Mouse (Mus musculus): ENCODE measurements around the gene Glt28d2. TPM values are rescaled to one million over a fixed set of nuclear protein-coding genes. Genes with fewer than 3 reads are reported as not detected.
A peak's percentile ranks its signal among the peaks of the same experiment; 100 is the strongest.
"Not testable (repeated sequence)": the region's sequence is repeated elsewhere in the genome, so short reads cannot be mapped to it uniquely, and the experiment has no call there.

Glt28d2 gene
- under 1 TPM; 0.59 to 0.67 TPM for total RNA-seq (2021)
- long read RNA-seq, result 0 reads

DNA sequence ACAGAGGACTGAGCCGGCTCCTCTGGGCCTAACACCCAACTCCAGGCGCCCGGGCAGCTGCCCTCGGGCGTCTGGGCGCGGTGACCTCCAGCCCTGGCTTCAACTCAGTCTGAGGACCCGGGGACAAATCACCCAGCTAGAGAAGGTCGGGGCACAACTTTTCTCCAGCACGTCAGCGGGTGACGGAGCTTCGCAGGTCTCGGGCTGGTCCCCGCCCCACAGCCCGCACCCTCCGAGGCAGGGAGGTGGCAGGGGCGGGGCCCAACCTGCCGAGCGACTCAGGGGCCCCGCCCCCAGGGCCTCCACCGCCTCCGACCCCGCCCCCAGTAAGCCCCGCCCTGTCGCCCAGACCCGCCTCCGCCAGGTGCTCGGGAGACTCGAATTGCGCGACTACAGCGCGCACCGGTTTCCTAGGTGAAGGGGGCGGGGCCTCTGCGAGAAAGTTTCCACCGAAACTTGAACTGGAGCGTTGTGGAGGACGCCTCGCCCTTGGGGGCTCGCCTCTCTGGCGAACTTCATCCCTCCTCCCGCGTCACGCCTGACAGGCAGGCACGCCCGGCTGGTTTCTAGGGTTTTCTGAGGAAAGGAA, at the start of gene Glt28d2, which contains the start of gene Gm37240:
Gene Glt28d2, minus strand, starts transcription at position 278 of the 589 bp plus-strand sequence.
Gene Gm37240, minus strand, starts transcription at position 280 of the 589 bp plus-strand sequence.
- DNase-seq (ENCODE audit: low spot score in 2 of 2), result peak; percentile 46 to 51

DNA sequence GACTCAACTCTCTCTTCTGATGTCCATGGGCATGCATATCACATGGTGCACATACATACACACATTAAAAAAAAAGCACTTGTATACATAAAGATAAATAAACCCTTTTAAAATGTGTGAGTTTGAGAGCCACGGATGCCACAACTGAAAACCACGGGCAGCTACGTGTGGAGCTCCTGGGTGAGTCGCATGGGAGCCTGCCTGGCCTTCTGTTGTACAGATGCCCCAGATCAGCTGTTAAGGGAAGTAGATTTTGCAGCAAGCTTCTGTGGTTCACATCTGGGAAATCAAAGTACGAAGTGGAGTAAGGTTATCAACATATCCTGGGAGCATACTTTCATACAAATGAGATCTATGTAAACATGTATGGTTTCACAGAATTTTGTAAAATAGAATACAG, 46.3 kb upstream of the Glt28d2 start:
- no peak for DNase-seq (ENCODE audit: low spot score in 2 of 2)

DNA sequence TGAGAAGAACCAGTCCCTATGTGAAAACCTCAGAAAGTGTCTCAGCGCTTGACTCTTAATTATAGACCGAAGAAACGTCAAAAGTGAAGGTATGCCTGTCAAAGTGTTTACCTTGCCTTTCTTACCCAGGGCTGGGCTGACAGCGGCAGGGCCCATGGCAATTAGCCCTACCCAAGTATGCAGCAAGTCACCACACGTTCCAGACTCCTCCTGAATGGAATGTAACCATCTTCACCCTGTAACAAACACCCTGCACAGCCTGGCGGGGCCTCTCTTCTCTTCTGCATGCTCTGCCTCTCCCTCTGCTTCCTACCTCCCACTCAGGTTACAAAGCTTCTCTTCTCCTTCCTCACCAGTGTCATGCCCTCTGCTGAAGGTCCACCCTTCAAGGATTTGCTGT, 44.5 kb upstream of the Glt28d2 start:
- no peak for DNase-seq (ENCODE audit: low spot score in 2 of 2)

DNA sequence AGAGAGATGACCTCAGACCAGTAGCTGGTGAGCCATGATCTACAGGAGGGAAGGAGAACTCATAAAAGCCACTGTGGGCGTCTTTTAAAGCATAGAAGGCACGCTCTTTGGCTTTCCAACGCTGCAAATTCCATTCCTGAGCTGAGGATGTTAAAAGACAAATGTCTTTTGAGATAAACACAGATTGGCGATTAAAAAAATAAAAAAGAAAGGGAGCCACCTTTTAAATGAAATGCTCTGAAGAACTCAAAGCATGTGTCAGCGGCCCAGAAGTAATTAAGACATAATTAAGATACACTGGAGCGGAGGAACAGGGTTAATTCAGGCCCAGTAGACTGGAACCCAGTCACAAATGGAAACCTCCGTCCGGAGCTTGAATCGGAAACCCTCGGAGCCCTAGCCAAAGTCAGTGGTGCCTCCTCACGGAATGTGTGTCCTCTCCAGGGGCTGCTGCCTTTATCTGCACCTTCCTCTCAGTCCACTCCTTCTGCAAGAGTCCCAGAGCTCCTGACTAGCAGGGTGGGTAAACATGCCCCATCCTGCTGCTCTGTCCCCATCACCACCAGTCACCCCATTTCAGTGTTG, 43.4 kb upstream of the Glt28d2 start:
- no peak for DNase-seq (ENCODE audit: low spot score in 2 of 2)

DNA sequence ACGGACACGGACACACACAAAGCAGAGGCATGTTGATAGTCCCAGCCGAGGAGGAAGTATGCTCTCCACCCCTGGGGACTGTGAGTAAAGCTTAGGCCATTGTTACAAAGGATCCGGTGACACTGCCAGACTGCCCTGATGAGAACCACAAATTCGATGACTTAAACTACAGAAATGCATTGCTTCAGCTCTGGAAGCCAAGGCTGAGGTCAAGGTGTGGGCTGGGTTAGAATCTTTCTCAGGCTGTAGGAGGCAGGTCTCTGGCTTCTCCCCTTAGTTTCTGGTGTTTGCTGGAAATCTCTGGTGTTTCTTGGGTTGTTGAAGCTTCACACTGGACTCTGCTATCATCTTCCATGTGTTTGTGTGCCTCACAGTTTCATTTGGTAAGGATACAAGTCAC, 42.4 kb upstream of the Glt28d2 start:
- no peak for DNase-seq (ENCODE audit: low spot score in 2 of 2)

DNA sequence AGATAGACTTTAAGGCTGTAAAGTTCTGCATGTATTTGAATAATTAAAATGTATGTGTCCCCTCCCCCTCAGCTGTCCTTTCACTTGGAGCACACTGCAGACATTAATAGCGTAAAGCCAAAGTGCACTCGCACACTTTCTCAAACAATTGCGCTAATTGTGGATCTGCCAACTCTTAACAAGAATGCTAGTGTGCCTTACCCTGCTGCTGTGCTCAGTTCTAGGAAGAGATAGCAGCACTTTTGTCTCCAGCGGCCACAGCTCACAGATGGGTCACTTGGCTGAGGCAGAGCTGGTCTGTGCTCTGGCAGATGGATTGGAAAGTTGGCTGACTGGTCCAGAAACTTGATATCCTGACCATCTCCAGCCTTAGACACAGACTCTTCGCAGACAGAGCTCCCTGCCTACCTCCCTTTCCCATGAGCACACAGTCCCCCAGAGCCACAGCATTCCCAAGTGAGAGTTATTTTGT, 40.9 kb upstream of the Glt28d2 start:
- peak; percentile 22 to 28 for DNase-seq (ENCODE audit: low spot score in 2 of 2)

DNA sequence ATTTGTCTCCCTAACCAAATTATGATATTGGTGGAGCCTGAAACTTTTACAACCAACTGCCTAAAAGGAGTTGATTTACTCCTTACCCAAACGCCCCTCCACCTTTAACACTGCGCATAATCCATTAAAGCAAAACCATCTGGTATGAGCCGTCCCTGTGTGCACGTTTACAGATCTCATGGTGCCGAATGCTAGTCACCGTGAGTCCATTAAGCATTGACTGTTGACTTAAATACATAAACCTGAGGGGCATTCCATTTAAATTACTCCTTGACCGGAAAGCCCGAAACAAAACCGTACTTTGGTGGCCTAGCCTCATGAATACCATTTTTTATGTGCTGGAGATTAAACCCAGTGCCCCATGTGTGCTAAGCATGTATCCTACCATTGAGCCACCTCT, 40.0 kb upstream of the Glt28d2 start:
- DNase-seq (ENCODE audit: low spot score in 2 of 2), result no peak

DNA sequence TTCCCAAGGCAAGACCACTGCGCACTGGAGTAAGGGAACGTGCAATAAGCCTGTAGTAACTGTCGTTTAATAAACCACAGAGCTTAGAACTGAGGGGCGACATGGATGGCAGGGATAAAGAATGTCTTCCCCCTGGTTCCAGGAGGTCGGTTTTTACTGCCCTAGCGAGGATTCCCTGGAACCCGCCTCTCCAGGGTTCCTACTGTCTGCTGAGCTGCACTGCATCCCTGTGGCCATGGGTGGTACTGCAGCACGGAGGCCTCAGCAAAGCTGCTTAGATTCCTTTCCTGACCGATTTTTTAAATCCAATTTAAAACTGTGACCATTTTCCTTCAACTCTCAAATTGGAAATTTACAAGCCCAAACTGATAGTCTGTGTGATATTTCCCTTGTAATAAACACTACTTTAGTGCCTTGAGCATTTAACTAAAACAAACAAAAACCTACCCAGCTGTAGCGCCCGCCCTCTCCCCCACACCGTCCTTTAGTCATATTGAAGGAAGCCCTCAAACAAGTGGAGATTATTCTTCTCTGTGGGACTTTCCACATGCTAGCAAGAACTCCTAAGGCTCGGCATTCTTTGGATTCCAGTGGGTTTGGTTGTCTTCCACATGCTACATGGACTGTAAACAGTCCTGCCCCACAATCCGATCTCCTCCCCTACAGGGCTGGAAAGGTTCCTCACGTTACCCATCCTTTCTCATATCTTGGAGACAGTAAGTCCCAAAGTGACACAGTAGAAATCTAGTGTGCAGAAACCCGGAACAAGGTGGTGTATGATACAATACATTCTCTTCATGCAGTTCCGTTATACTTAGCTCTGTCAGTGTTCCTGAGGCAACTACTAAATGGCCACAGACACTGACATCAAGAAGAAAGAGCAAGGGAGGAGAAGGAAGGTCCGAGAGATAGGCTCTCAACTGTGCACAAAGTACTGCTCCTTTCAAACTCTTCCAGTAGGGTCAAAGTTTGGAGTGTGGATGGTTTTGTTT, 36.9 kb upstream of the Glt28d2 start:
- peak; percentile 91 to 93 for DNase-seq (ENCODE audit: low spot score in 2 of 2)

DNA sequence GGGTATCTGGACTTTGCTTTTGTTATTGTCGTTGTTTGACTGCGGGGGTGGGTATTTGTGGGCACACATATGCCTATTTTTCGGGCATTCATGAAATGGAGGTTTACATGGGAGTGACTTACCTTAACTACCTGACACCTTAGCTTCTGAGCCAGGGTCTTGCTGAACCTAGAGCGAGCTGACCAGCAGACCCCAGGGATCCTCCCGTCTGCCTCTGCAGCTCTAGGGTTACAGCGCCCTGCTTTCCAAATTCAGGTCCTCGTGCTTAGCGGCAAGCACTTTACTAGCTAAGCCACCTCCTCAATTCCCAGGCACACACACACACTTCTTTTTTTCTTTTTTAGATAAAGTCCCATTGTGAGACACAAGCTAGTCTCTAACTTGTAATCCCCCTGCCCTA, 36.0 kb upstream of the Glt28d2 start:
- no peak for DNase-seq (ENCODE audit: low spot score in 2 of 2)

DNA sequence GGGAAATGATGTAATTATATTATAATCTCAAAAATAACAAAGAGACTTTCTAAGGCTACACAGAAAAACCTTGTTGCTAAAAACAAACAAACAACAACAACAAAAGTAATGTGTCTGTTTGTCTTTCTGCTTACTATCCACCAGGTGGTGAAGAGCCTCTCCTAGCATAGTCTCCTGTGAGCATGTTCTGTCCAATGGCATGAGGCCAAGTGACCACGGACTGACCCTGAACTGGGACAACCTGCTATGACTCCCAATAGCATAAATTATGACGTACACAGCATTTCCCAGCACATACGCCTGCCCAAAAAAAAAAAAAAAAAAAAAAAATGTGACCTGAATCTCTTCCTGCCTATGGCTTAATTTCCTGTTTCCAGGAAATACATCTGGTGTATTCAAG, 35.0 kb upstream of the Glt28d2 start:
- DNase-seq (ENCODE audit: low spot score in 2 of 2), result no peak

DNA sequence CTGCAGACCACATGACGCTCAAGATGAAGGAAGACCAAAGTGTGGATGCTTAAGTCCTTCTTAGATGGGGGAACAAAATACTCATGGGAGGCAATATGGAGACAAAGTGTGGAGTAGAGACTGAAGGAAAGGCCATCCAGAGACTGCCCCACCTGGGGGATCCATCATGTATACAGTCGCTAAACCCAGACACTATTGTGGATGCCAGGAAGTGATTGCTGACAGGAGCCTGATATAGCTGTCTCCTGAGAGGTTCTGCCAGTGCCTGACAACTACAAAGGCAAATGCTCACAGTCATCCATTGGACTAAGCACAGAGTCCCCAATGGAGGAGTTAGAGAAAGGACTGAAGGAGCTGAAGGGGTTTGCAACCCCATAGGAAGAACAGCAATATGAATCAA, 33.4 kb upstream of the Glt28d2 start:
- DNase-seq (ENCODE audit: low spot score in 2 of 2), result not testable (repeated sequence)

DNA sequence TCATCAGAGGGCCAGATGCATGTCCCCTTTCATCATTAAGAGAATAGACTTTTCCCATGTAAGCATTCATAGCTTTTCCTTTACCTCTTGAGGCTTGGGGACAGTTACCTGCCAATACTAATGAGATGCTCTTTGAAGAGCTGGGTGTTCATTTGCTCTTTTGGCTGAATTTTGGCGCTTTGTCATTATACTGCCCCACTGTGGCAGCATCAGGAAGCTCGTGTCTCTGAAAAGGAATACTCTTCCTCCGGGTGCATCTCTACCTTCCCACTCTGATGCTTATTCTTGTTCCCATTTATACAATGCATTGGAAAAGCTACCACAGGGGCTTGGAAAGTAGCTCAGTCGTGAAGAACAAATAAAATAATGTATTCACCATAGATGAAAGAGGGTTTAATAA, 30.3 kb upstream of the Glt28d2 start:
- DNase-seq (ENCODE audit: low spot score in 2 of 2), result peak; percentile 52 to 58

DNA sequence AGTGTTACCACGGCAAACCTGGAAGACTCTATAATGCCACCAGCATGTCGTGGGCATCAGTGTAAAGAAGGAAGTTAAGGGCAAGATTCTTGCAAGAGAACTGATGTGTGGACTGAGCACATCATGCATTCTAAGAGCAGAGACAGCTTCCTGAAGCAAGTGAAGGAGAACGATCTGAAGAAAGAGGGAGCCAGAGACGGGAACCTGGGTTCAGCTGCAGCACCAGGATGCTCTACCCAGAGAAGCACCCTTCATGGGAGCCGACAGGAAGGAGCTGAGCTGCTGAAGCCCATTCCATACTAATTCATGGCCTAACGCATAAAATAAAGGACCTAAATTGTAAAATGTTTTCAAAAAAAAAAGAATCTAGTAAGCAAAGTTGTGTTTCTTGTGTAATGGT, 27.5 kb upstream of the Glt28d2 start:
- DNase-seq (ENCODE audit: low spot score in 2 of 2), result no peak

DNA sequence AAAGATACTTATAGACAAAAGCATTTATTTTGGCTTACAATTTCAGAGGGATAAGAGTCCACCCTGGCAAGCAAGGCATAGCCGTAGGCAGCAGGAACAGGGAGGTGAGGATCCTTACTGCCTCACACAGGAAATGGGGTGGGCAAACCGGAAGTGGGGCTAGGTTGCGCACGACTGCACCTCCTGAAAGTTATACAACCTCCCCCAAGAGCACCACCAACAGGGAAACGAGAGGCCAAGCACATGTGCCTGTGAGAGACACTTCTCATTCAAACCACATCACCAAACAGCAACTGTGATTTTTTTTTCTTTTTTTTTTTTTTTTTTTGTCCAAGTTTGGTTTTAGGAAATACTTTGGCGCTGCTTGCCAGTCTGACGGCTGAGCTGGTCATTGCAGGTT, 19.8 kb upstream of the Glt28d2 start:
- no peak for DNase-seq (ENCODE audit: low spot score in 2 of 2)

DNA sequence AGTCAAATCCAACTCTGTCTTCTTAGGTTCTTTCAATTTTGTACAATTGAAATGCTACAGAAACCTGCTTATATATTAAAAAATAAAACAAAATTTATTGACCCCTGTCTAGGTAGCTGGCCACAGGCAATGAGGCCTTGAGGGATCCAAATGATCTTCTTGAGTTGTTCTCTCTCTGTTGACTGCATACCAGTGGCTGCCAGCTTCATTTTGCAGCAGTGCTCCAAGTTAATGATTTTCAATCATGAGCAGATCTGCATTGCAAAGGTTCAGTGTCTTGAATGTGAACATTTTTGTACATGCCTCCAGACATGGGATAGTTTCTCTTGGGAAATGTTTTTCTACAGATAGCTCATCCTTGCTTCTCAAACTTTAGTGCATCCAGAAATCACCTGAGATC, 17.1 kb upstream of the Glt28d2 start:
- no peak for DNase-seq (ENCODE audit: low spot score in 2 of 2)

DNA sequence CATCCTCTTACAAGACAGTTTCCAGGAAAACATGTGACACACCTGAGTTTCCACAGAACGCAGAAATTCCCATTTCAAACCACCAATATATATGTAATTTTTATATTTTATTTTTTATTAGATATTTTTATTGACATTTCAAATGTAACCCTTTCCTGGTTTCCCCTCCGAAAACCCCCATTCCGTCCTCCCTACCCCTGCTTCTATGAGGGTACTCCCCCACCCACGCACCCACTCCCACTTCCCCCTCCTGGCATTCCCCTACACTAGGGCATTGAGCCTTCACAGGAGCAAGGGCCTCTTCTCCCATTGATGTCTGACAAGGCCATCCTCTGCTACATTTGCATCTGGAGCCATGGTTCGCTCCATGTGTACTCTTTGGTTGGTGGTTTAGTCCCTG, 7.7 kb upstream of the Glt28d2 start:
- no peak for DNase-seq (ENCODE audit: low spot score in 2 of 2)

DNA sequence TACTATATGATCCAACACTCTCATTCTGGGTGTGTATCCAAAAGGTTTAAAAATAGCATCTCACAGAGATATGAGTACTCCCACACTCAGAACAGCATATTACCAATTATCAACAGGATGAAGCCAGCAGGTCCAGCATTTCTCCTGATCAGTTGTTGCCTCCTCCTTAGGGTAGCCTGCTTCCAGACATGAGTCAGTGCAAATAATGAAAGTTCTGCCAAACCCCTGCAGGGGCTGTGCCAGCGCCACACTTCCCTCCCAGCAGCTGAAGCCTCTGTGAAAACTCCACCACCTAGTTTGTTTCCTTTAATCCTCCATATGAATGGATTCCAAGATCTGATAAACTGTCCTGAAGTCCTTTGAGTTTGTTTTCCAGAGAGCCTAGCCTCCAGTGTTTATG, 4.3 kb upstream of the Glt28d2 start:
- no peak for DNase-seq (ENCODE audit: low spot score in 2 of 2)

DNA sequence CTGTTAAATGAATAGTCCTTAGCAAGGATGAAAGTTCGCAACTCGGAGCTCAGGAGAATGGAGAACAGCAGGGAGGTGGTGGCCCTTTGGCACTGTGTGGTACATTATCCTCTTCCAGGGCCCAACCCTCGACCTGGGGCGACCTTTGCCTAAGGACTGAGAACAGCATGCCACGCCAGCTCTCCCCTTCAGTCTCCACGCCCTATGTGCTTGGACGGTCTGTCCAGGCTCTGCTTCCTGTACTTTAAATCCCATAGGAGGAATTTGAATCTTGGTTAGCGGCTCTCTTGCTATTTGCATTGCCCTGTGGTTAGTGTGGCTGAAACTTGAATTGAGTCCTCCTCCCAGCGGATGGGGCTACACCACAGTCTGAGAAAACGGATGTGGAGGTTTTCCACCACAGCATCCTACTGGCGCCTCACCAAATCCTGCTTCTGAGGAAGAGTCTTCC, 930 bp upstream of the Glt28d2 start:
- peak in 1 of 2 experiments; percentile 10 for DNase-seq (ENCODE audit: low spot score in 2 of 2)

DNA sequence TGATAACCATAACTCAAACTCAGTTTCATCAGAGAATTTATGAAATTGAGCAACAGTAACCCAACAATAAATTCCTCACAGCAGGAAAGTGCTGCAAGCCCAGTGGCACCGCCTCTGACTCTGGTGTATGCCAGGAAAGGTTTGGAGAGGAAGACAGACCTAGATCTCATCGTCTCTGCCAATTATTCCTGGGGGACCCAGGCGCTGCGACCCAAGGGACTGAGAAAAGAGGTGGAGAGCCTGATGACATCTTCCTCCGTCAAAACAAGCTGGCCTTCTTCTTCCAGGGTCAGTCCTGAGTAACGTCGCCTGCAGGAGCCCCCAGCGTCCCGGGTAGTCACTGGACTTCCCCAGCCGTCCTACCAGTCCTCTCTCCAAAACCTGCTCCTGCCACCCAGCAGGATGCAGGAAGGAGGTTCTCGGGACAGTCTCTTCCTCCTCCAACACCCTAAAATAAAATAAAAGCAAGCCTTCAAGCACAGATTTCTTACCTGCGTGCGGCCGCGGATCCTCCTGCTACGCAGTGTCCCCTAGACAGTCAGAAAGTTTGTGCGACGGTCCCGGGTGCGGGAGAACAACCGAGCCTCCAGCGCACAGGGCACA, 579 bp downstream of the Glt28d2 start:
- DNase-seq (ENCODE audit: low spot score in 2 of 2), result no peak

DNA sequence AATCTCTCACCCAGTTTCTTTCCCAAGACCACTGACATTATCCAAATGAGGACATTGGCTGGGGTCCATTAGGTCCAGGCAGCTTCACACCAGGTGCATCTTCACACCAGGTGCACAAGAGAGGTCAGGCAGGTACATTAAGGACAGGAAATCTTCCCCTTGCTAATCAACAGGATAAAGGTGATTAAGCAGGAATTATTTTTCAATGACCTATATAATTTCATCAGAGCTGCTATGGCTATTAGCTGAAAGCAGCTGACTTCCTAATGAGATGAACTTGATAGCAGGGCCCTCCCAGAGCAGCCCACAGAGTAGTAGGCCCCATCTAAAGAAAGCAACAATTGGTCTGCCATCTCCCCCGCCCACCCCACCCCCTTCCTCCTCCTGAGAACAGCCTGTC, 1.4 kb downstream of the Glt28d2 start:
- no peak for DNase-seq (ENCODE audit: low spot score in 2 of 2)

DNA sequence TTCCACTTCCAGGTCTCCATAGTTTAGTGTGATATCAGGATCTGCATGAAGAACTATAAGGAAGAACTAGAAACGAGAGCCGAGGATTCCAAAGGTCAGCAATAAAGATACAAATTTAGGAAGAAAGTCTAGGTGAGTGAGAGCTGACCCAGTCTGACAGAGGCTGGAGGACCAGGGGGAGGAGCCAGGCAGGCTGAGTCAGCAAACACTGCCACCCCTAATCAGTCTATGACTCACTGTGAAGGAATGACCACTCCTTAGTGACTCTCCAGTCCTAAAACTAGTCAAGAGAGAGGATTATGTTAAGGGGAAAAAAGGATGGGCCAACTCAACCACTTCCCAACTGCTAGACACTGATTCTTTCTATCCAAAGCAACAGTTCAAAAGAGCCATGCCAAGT, 6.6 kb downstream of the Glt28d2 start:
- no peak for DNase-seq (ENCODE audit: low spot score in 2 of 2)

Measured in layer of hippocampus, postnatal 10 days (tissue).